Mouse (Mus musculus) retina, postnatal 1 day (tissue): Measurements from ENCODE around the gene Hapln2.

Experiments
- DNase-seq: peaks from one replicate; pipeline ENCODE4 v3.0.0-alpha.2; 2012

Hapln2 gene

DNA sequence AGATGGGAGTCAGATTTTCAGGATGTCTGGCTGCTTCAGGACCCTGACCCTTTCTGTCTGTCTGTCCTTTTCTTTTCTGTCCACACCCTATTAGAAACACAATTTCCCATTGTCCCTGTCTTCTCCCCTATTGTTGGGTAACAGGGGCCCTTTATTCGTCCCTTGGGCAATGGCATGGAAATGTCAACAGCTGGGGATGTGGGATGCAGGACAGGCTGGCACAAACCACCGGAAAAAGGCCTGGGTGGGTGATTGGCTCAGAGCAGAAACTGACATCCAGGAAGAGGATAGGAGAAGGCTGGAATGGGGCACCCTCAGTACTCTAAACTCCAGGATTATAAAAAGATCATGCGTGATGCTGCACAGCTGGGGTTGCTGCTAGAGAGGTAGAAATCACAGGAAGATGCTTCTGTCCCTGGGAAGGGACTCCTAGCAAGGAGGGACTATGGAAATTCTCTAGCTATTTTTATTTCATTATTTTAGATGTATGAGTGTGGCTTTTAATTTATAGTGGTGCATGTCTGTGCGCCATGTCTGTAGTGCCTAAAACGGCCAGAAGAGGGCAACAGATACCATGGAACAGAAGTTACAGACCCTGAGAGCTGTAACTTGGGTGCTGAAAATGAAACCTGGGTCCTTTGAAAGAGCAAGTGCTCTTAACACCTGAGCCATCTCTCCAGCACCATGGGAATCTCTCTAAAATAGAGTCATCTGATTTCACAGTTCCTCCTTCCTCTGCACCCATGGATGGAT, at the start of gene Hapln2:
Gene Hapln2 (minus strand): TSS at position 150 of the 753 bp plus-strand sequence.
- peak; percentile 30 for DNase-seq

DNA sequence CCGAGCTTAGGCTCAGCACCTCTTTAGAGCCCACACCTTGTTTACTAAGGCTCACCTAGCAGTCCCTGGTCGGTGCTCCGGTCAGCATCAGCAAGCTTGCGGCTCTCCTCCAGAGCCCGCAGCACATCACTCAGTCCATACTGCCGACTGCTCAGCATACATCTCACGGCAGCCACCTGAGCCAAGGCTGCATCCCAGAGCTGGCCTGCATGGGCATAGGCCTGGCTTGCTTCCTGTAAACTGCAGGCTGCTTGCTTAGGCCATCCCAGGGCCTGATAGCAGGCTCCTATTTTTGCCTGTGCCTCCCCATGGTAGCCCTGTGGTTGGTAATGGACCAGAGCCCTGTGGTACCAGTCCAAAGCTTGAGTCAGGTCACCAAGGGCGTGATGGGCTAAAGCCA, 47.4 kb upstream of the Hapln2 start:
- DNase-seq = no peak

DNA sequence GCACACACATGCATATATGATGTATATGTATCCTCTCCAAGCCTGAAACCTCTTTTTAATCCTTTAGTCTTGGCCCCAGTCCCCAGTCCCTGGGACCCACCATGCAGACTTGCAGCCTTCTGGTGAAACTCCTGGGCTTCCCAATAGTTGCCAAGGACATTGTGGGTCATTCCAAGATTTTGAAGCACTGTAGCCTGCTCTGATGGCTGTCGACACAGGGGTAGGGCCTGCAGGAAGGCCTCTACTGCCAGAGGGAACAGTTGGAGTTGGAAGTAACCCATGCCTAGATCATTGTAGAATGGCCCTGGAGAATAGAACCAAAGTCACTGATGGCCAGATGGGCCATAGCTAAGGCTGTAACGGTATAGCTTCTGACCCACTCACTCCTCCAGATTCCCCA, 47.0 kb upstream of the Hapln2 start:
- DNase-seq = no peak

DNA sequence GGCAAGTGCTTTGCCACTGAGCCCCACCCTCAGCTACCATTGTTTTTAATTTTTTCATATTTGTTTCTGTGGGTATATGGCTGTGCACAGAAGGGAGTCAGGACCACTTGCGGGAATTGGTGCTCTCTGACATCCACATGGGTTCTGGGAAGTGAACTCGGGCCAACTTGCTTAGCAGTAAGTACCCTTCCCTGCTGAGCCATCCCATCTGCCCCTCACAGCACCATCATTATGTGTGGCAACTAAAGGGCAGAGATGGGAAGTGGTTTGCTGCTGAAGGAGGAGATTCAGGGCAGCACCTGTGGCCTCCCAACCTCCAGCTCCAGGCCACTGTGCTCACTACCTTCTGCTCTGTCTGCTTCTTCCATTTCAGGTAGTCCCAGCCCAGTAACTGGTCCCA, 46.2 kb upstream of the Hapln2 start:
- DNase-seq = no peak

DNA sequence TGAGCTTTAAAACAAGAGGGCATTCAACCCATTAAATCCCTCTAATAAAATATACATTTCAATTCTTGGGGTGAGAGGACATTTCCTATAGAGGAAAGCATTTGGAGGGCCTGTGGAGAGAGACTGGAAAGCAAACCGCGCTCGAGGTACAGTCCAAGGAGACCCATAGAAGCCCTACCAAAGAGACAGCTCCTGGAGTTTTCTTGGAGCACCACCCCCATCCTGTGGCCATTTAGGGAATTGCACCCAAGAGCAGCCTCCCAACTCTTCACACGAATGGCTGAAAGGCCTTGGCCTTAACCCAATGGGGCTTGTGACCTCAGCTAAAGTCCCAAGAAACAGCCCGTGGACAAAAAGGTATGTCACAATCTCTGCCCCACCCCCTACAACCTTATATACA, 44.4 kb upstream of the Hapln2 start:
- DNase-seq = peak; percentile 87

DNA sequence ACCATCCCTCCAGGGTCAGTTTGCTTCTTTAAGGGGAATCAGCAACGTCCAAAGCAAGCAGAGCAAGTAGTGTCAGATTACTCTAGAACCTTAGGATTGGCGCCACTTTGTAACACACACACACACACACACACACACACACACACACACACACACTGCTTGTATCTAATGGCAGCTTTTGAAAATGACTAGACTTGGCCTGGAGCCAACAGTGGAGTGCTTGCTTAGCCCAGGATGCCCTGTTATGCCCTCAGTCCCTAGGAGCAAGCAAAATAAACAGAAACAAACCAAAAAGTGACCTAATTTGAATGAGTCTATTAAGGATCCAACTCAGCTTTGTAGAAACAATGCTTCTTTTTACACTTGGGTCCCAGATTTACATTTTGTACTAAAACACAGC, 41.0 kb upstream of the Hapln2 start:
- peak; percentile 66 for DNase-seq

DNA sequence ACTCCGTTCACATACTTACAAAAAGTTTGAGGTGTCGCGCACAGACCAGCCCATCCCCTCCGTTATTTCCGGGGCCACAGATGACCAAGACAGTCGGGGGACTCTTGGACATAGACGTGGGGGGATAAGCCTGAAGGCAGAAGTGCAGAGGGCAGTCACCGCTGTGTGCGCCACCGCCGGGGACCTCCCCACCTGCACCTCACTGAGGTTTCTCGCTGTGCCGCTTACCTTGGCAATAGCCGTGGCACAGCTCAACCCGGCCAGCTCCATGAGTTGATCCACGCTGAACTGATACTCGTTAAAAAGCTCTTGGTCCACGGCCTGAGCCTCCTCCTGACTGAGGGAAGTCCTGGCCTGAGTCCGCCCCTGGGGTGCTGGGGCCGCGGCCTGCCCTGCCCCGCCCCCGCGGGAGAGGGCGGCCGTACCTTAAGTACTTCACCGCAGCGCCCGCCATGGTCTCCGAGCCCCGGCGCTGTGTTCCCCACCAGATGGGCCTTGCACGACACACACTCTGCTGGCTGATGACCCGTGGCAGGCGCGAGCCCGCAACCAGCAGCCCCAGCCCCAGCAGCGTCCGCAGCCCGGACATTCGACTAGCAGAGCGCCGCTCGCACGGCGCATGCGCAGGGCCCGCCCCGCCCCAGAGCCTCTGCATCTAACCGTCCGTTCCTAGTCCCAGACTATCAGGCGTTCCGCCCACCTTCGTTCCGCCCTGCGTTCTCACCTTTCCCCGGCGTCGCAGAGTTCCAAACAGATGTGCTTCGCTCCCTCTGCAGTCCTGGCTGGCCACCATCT, 30.7 kb upstream of the Hapln2 start, which contains the start of gene Naxe:
Gene Naxe (minus strand): TSS at position 594 of the 795 bp plus-strand sequence.
- DNase-seq = peak; percentile 94

DNA sequence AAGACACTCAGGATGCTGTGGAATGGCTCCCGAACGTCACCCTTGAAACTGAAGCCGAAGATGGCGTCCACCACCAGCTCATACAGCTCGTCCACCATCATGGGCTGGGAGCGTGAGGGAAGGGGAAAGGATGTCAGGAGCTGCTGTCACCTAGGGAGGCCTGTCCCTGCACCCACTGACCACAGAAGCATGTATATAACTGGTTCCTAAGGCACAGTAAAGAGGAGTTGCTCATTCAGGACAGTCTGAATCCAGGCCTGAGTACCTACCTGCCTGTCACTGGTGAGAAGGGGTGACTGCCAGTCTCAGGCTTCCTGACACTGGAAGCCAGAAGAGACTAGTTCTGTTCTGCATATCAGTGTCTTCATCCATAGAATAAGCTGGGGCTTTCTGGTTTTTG, 29.6 kb upstream of the Hapln2 start:
- DNase-seq = no peak

GRCm38 (mm10) chr3:88049532-88049931, 22.1 kb upstream of the Hapln2 start:
- DNase-seq = no peak

- peak; percentile 97 for DNase-seq
These were observed 15.5 kb upstream of the Hapln2 start, which contains the start of gene Gpatch4 for GRCm38 (mm10) chr3:88042661-88043421. Gpatch4 (plus strand) TSS chr3:88043108.

- no peak for DNase-seq
These were observed 8.3 kb upstream of the Hapln2 start for GRCm38 (mm10) chr3:88035561-88036293.

DNA sequence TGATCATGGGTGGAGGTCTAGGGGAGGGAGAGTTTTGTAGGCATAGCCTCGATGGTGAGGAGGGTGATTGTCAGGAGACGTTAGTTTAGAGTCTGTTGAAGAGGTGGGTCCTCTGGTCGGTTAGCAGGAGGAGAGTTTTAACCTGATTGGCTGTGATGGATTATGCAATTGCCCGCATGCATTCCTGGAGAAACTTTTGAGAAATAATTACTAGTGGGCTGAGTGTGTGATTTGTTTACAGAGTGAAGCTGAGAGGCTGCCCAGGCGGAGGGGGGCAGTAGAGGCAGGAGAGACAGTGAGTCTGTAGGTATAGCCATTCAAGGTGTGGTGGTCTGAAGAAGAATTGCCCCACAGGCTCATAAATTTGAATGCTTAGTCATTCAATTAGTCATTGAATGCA, 6.1 kb upstream of the Hapln2 start:
- DNase-seq = no peak

DNA sequence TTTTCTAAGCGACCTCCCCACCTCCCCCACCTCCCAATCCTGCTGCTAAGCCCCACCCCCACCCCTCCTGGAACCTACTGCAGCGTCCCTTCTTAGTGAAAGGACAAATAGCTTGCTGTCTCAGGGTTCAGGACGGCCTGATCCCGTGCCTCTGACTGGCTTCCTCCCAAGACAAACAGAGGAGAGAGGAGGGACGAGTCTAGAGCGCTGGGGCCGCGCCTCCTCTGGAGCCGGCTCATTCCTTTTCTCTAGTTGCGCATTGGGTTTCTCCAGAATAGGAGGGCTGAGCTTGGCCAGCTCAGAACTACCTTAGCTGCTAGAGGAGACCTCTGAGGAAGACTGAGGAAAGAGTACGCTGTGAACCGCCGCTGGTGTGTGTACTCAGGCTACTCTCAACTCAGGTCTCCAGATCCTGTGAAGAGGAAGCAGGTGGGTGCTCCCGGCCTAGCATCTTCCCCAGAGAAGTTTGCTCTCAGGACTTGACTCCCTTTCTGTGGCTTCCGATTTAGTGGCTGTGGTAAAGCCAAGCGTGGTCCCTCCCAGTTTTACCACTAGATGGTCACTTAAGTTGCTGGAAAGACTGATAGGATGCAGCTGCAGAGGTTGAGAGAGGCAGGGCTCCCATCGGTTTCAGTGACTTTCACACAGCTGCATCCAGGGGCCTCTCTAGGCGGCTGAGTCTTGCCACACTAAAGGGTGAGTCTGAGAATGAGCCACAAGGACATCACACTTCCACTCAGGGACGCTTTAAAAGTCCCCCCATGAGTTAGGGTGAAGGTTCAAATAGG, 3.4 kb upstream of the Hapln2 start:
- DNase-seq = peak; percentile 20

GRCm38 (mm10) chr3:88026823-88027222, 560 bp downstream of the Hapln2 start:
- no peak for DNase-seq

GRCm38 (mm10) chr3:88023192-88024074, 4.0 kb downstream of the Hapln2 start:
- peak; percentile 38 for DNase-seq

GRCm38 (mm10) chr3:88022322-88023191, 4.8 kb downstream of the Hapln2 start:
- peak; percentile 93 for DNase-seq

DNA sequence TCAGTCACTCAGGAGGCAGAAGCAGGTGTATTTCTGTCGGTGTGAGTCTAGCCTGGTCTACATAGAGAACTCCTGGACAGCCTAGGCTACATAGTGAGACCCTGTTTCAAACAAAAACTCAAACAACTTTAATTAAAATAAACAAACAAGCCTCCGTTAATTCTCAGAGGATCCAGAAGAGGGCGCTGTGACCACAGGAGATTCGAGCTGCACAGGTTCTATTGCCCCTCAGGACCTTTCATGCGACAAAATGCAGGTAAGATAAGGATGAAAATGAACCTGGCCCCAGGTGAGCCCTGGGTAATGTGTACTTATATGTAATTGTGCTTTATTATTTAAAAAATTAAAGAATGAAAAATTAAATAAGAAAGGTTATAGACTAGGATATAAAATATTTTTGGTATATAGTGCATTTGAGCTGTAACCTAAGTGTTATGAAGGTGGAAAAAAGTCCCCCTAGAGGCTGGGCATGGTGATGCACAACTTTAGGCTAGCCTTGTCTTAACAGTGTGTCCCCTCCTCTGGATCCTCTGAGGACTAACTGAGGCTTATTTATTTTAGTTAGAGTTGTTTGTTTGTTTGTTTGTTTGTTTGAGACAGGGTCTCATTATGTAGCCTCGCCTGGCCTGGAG, 16.6 kb downstream of the Hapln2 start:
- DNase-seq = peak; percentile 57

- peak; percentile 37 for DNase-seq
These were observed 21.3 kb downstream of the Hapln2 start for GRCm38 (mm10) chr3:88005822-88006786.
